Mouse (Mus musculus): ENCODE data around the gene Nat8. TPM values are rescaled to one million over a fixed set of nuclear protein-coding genes. Genes with fewer than 3 reads are reported as not detected.
"Not testable (repeated sequence)": the region's sequence is repeated elsewhere in the genome, so short reads cannot be mapped to it uniquely, and the experiment has no call there.

The Nat8 gene
- polyA plus RNA-seq, 1 experiment = not detected

- no peak within 1 kb of the TSS for H3K27ac ChIP-seq (ENCODE audit: insufficient read depth, low read depth, low read length)
- no peaks in the 10 kb centered on the region for H3K4me1 ChIP-seq (ENCODE audit: control insufficient read depth, insufficient read depth, low read length)
- WGBS = 90% methylated on average over 5 of the region's 5 CpGs
- no peak for TF ChIP-seq POLR2A (IDR thresholded peaks at IDR 0.05; ENCODE audit: insufficient read depth, low read depth, low read length)
- no peak for TF ChIP-seq CTCF (IDR thresholded peaks at IDR 0.05; ENCODE audit: insufficient read depth, low read depth, low read length)
- no peak within 1 kb of the TSS for H3K4me3 ChIP-seq (ENCODE audit: insufficient read depth, low read depth, low read length)
These were observed 11.0 kb downstream of the Nat8 start, which contains the start of the genes Nat8f6 and Nat8f5 for GRCm38 (mm10) chr6:85820837-85821236. Gene Nat8f6 (minus strand): TSS chr6:85820954. Gene Nat8f5 (minus strand): TSS chr6:85820972.

DNA sequence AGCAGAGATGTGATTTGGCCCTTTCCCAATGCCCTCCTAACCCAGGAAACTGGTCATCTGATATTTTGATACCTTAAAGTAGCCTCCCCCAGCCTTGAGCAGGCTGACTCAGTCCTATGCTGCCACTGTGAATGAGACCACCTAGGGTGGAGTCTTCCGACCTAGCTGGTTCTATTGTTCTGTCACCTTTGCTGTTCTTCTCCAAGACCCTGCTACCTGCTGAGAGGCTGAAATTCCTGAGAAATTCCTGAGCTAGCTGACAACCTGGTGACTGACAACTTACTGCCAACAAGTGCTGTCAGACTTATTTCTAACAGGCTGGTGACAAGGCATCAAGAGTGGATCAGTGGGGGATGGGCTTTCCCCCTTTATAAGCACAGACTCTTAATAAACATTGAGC, 13.5 kb downstream of the Nat8 start:
- no peak overlapping the region for H3K4me3 ChIP-seq (ENCODE audit: insufficient read depth, low read depth, low read length)
- H3K27ac ChIP-seq (ENCODE audit: insufficient read depth, low read depth, low read length) = no peak overlapping the region
- WGBS = 57% methylated on average over 1 of the region's 1 CpGs
- no peak for TF ChIP-seq CTCF (IDR thresholded peaks at IDR 0.05; ENCODE audit: insufficient read depth, low read depth, low read length)
- no peak for TF ChIP-seq POLR2A (IDR thresholded peaks at IDR 0.05; ENCODE audit: insufficient read depth, low read depth, low read length)
- no peaks in the 10 kb centered on the region for H3K4me1 ChIP-seq (ENCODE audit: control insufficient read depth, insufficient read depth, low read length)

DNA sequence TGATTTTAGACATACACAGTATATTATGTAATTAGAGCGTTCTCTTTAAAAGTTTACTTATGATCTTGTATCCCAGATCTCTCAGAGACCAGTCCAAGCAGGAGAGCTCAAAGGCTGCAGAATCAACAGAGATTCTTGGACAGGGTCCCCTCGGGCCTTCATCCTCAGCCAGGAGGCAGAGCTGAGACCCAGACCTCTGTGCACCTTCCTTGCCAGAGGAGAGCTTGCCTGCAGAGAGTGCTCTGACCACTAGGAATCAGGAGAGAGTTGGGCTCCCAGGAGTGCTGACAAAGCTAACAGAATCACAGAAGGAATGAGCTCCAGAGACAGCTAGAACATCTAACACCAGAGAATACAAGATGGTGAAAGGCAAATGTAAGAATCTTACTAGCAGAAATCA, 18.5 kb downstream of the Nat8 start:
- H3K4me3 ChIP-seq (ENCODE audit: insufficient read depth, low read depth, low read length) = no peak overlapping the region
- H3K27ac ChIP-seq (ENCODE audit: insufficient read depth, low read depth, low read length) = no peak overlapping the region
- no peaks in the 10 kb centered on the region for H3K4me1 ChIP-seq (ENCODE audit: control insufficient read depth, insufficient read depth, low read length)
- 86% methylated on average over 2 of the region's 2 CpGs for WGBS
- TF ChIP-seq POLR2A (IDR thresholded peaks at IDR 0.05; ENCODE audit: insufficient read depth, low read depth, low read length) = no peak
- no peak for TF ChIP-seq CTCF (IDR thresholded peaks at IDR 0.05; ENCODE audit: insufficient read depth, low read depth, low read length)

DNA sequence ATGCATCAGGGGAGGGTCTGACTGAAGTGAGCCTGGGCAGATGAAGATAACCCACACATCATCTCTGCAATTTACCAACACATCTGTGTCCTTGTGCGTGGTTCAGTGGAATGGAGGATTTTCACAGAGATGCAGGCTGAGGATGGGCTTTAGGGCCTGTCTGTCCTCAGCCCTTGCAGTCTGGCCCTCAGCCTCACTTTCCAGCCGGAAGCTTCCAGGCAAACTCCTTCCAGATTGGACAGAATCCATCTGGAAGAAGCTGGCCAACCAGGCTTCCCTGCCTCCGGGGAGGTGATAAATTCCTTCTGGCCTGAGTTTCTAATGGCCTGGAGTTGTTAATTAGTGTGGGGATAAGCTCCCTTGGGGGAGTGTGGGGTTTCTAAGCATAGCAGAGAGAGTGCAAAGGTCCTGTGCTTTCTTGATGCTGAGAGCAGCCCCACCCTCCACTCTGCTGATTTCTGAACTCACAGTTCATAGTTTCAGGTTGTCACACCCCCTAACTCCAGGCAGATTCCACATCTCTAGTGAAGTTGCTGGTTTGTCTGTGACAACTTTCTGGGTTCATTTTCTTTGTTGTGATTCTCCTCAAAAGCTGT, 20.8 kb downstream of the Nat8 start:
- not testable (repeated sequence) for H3K4me1 ChIP-seq (ENCODE audit: control insufficient read depth, insufficient read depth, low read length); H3K4me3 ChIP-seq (ENCODE audit: insufficient read depth, low read depth, low read length); H3K27ac ChIP-seq (ENCODE audit: insufficient read depth, low read depth, low read length)
- WGBS = 56% methylated on average over 3 of the region's 3 CpGs

DNA sequence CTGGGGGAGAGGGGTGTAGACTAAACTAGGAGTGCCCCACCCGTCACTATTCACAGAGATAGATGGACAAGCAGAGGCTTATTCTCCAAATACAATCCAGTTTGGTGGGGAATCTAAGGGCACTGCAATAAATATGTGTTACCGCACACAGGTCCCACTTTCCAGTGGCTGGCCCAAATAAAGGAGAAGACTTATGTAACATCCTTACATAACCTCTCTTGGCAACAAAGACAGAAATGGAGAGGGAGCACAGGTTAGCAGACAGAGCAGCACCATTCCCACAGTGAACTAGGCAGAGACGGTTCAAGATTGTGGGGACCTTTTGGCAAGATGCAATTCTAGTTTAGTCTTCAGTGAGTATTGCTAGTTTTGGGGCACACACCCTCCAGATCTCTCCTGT, 21.4 kb downstream of the Nat8 start:
- H3K4me3 ChIP-seq (ENCODE audit: insufficient read depth, low read depth, low read length); H3K27ac ChIP-seq (ENCODE audit: insufficient read depth, low read depth, low read length); H3K4me1 ChIP-seq (ENCODE audit: control insufficient read depth, insufficient read depth, low read length): not testable (repeated sequence)
- 79% methylated on average over 3 of the region's 3 CpGs for WGBS

GRCm38 (mm10) chr6:85809784-85810183, 22.1 kb downstream of the Nat8 start:
- H3K4me3 ChIP-seq (ENCODE audit: insufficient read depth, low read depth, low read length); H3K4me1 ChIP-seq (ENCODE audit: control insufficient read depth, insufficient read depth, low read length); H3K27ac ChIP-seq (ENCODE audit: insufficient read depth, low read depth, low read length): not testable (repeated sequence)
- 72% methylated on average over 3 of the region's 3 CpGs for WGBS

DNA sequence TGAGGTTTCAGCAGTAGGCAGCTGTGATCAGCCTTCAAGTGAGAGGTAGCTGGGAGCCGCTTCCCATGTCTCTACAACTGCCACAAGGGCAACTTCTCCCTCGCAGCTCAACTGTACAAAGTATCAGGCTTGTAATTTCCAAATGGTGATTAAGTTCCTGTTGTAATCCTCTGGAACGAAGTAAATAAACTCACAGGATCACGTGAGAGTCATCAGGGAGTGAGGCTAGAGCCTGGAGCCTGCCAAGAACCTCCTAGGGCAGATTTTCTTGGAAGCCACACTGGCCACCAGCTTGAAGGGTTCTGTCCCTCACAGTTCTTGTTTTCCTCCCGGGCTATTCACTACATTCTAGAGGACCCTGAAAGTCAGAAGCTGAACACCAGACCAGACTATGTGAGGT, 28.7 kb downstream of the Nat8 start:
- WGBS = 40% methylated on average over 5 of the region's 5 CpGs
- not testable (repeated sequence) for H3K4me1 ChIP-seq (ENCODE audit: control insufficient read depth, insufficient read depth, low read length); H3K27ac ChIP-seq (ENCODE audit: insufficient read depth, low read depth, low read length); H3K4me3 ChIP-seq (ENCODE audit: insufficient read depth, low read depth, low read length)

Other genes starting within 250 kb of the Nat8 start
- 30.3 TPM in 1 of 2 replicates, not detected in the other for gene Alms1, start 244.6 kb downstream of the Nat8 start, polyA plus RNA-seq (2012; ENCODE audit: insufficient read depth, insufficient read length, low replicate concordance, missing spikeins)
- gene Nat8f7, start 118.9 kb downstream of the Nat8 start, polyA plus RNA-seq (2012; ENCODE audit: insufficient read depth, insufficient read length, low replicate concordance, missing spikeins) = not detected in 2 replicates
- gene Nat8f3, start 66.3 kb downstream of the Nat8 start, polyA plus RNA-seq (2012; ENCODE audit: insufficient read depth, insufficient read length, low replicate concordance, missing spikeins) = not detected in 2 replicates
- not detected in 2 replicates for gene Nat8f6, start 11.1 kb downstream of the Nat8 start, polyA plus RNA-seq (2012; ENCODE audit: insufficient read depth, insufficient read length, low replicate concordance, missing spikeins)
- gene Nat8f5, start 11.1 kb downstream of the Nat8 start, polyA plus RNA-seq (2012; ENCODE audit: insufficient read depth, insufficient read length, low replicate concordance, missing spikeins) = not detected in 2 replicates
- not detected in 2 replicates for gene Nat8f2, start 37.1 kb upstream of the Nat8 start, polyA plus RNA-seq (2012; ENCODE audit: insufficient read depth, insufficient read length, low replicate concordance, missing spikeins)
- not detected in 2 replicates for gene Nat8f4, start 72.8 kb upstream of the Nat8 start, polyA plus RNA-seq (2012; ENCODE audit: insufficient read depth, insufficient read length, low replicate concordance, missing spikeins)
- not detected in 2 replicates for gene Tprkb, start 79.8 kb upstream of the Nat8 start, polyA plus RNA-seq (2012; ENCODE audit: insufficient read depth, insufficient read length, low replicate concordance, missing spikeins)
- gene Nat8f1, start 83.6 kb upstream of the Nat8 start, polyA plus RNA-seq (2012; ENCODE audit: insufficient read depth, insufficient read length, low replicate concordance, missing spikeins) = not detected in 2 replicates
- 707 TPM in 1 of 2 replicates, not detected in the other for gene Dusp11, start 129.6 kb upstream of the Nat8 start, polyA plus RNA-seq (2012; ENCODE audit: insufficient read depth, insufficient read length, low replicate concordance, missing spikeins)
- gene Figla, start 184.1 kb upstream of the Nat8 start, polyA plus RNA-seq (2012; ENCODE audit: insufficient read depth, insufficient read length, low replicate concordance, missing spikeins) = not detected in 2 replicates
- 39.6 TPM in 1 of 2 replicates, not detected in the other for gene Add2, start 196.6 kb upstream of the Nat8 start, polyA plus RNA-seq (2012; ENCODE audit: insufficient read depth, insufficient read length, low replicate concordance, missing spikeins)

All from olfactory bulb, adult 2 months (tissue).